Mouse (Mus musculus) ovary, postnatal 10 days (tissue): ENCODE measurements at regions not wholly inside any gene's neighbourhood (a gene's known extent, or its start where the extent isn't known, plus 50 kb on each side); places are given as distances from the start of the nearest gene placed in this dataset.

Experiments
- DNase-seq: peaks from one replicate; pipeline ENCODE4 v3.0.0; 2022; ENCODE audit warnings: low spot score

- no peak for DNase-seq
These were observed 598.2 kb downstream of the 9430069I07Rik start for GRCm38 (mm10) chr15:33759496-33759895.

GRCm38 (mm10) chr15:33758771-33759170 is 598.9 kb downstream of the 9430069I07Rik start:
- no peak for DNase-seq
